Mouse (Mus musculus): ENCODE measurements at regions not wholly inside any gene's neighbourhood (a gene's known extent, or its start where the extent isn't known, plus 50 kb on each side); places are given as distances from the start of the nearest gene placed in this dataset.
A peak's percentile ranks its signal among the peaks of the same experiment; 100 is the strongest.

- no peak for DNase-seq
- WGBS = 87% methylated on average over 1 of the region's 1 CpGs
- TF ChIP-seq CTCF (IDR thresholded peaks at IDR 0.05; ENCODE audit: insufficient read depth, low read length) (no peak), POLR2A (IDR thresholded peaks at IDR 0.05; ENCODE audit: borderline replicate concordance, extremely low read depth, low read depth, low read length) (no peak)
- Histone ChIP-seq H3K4me3 (replicated peaks; ENCODE audit: extremely low read depth, low read depth, low read length) (no peak overlapping the region), H3K4me1 (ENCODE audit: control insufficient read depth, insufficient read depth, low read length) (no peaks in the 10 kb centered on the region)
Observed at GRCm38 (mm10) chr6:101556096-101556495, 178.4 kb upstream of the Pdzrn3 start.

GRCm38 (mm10) chr6:101554965-101555604, 177.4 kb upstream of the Pdzrn3 start:
- whole genome bisulfite sequencing = 28% methylated on average over 2 of the region's 2 CpGs
- Histone ChIP-seq H3K4me3 (replicated peaks; ENCODE audit: extremely low read depth, low read depth, low read length) (no peak overlapping the region), H3K4me1 (ENCODE audit: control insufficient read depth, insufficient read depth, low read length) (no peaks in the 10 kb centered on the region)
- no peak for TF ChIP-seq CTCF (IDR thresholded peaks at IDR 0.05; ENCODE audit: insufficient read depth, low read length)
- TF ChIP-seq POLR2A (IDR thresholded peaks at IDR 0.05; ENCODE audit: borderline replicate concordance, extremely low read depth, low read depth, low read length) = no peak
- no peak for DNase-seq

DNA sequence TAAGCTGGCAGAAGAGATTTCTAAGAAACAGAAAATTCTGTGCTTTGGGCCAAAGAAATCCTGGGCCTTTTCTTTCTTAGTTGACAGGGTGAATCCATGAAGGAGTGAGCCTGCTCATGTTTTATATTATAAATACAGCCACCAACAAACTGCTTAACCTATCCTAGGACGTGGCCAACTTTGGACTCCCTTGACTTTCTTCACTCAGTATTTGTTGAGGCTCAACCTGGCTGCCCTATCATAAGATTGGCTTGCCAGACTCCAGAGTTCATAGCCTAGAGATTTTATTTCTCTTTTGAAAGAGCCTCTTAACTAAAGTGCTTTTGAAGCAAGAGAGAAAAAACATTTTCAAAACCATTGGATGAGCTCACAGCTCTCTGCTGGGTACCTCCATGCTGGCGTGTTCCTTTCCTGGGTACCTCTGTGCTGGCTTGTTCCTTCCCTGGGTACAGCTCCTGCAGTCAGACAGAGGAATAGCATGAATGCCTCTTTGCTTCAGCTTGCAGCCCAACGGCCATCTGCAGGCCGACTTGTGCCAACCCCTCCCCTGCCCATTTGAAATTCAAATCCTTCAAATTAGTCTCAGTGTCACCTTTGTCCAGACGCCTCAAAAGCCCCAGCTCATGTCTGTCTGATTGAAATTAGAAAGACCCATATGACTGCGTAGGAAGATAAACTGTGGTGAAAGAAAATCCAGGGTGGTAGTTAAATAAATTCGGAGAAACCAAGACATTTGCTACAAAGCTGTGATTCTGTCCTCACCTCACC, 173.0 kb upstream of the Pdzrn3 start:
- DNase-seq = no peak
- Histone ChIP-seq H3K4me3 (replicated peaks; ENCODE audit: extremely low read depth, low read depth, low read length) (no peak overlapping the region), H3K4me1 (ENCODE audit: control insufficient read depth, insufficient read depth, low read length) (no peaks in the 10 kb centered on the region)
- TF ChIP-seq CTCF (IDR thresholded peaks at IDR 0.05; ENCODE audit: insufficient read depth, low read length) = no peak
- TF ChIP-seq POLR2A (IDR thresholded peaks at IDR 0.05; ENCODE audit: borderline replicate concordance, extremely low read depth, low read depth, low read length) = no peak
- 43% methylated on average over 7 of the region's 7 CpGs for WGBS

GRCm38 (mm10) chr6:101537581-101537980, 159.9 kb upstream of the Pdzrn3 start:
- Histone ChIP-seq H3K4me3 (replicated peaks; ENCODE audit: extremely low read depth, low read depth, low read length) (no peak overlapping the region), H3K4me1 (ENCODE audit: control insufficient read depth, insufficient read depth, low read length) (no peaks in the 10 kb centered on the region)
- DNase-seq = no peak
- 75% methylated on average over 5 of the region's 5 CpGs for WGBS
- TF ChIP-seq POLR2A (IDR thresholded peaks at IDR 0.05; ENCODE audit: borderline replicate concordance, extremely low read depth, low read depth, low read length) (no peak), CTCF (IDR thresholded peaks at IDR 0.05; ENCODE audit: insufficient read depth, low read length) (no peak)

GRCm38 (mm10) chr6:101534214-101535052, 156.7 kb upstream of the Pdzrn3 start:
- H3K4me3 ChIP-seq (replicated peaks; ENCODE audit: extremely low read depth, low read depth, low read length) = no peak overlapping the region
- H3K4me1 ChIP-seq (ENCODE audit: control insufficient read depth, insufficient read depth, low read length) = no peaks in the 10 kb centered on the region
- TF ChIP-seq POLR2A (IDR thresholded peaks at IDR 0.05; ENCODE audit: borderline replicate concordance, extremely low read depth, low read depth, low read length) (no peak), CTCF (IDR thresholded peaks at IDR 0.05; ENCODE audit: insufficient read depth, low read length) (peak; percentile 46)
- no peak for DNase-seq
- 49% methylated on average over 9 of the region's 9 CpGs for WGBS

DNA sequence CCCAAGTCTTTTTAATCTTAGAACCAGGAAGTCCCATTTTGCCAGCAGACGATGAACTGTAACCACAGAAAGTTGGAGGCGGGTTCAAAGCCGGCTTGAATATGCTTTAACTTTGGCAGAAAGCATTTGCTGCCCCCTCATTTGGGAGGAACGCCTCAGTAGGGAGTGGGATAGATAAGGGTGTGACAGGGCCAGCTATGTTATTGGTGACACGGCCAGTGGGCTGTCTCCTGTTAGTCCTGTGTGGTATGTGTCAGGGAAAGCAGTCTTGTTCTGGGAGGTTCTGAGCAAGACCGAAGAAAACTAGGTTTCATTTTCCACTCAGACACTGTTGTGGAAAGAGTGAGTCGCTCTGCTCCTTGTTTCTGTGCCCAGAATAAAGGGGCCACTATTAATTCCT, 154.7 kb upstream of the Pdzrn3 start:
- no peak for DNase-seq
- Histone ChIP-seq H3K4me1 (ENCODE audit: control insufficient read depth, insufficient read depth, low read length) (no peaks in the 10 kb centered on the region), H3K4me3 (replicated peaks; ENCODE audit: extremely low read depth, low read depth, low read length) (peak overlapping the region; percentile 48)
- TF ChIP-seq POLR2A (IDR thresholded peaks at IDR 0.05; ENCODE audit: borderline replicate concordance, extremely low read depth, low read depth, low read length) (no peak), CTCF (IDR thresholded peaks at IDR 0.05; ENCODE audit: insufficient read depth, low read length) (no peak)
- 24% methylated on average over 7 of the region's 7 CpGs for WGBS

DNA sequence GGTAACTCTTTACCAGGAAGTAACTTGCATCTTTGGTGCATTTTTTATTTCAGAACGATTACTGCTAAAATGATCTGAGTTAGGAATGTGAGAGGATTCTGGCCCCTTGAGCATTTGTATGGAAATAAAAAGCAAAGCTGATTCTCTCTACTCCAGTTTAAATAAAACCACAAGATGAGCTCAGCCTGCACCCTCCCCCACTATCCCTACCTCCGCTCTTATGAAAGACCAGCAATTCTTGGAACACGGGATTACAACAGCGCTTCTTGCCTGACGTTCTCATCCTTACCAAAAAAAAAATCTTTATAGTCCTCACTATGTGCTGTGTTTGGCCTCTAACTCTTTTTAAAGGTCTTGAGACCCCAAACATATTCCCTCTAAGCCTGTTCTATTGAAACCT, 154.2 kb upstream of the Pdzrn3 start:
- Histone ChIP-seq H3K4me3 (replicated peaks; ENCODE audit: extremely low read depth, low read depth, low read length) (no peak overlapping the region), H3K4me1 (ENCODE audit: control insufficient read depth, insufficient read depth, low read length) (no peaks in the 10 kb centered on the region)
- DNase-seq = no peak
- TF ChIP-seq CTCF (IDR thresholded peaks at IDR 0.05; ENCODE audit: insufficient read depth, low read length) (no peak), POLR2A (IDR thresholded peaks at IDR 0.05; ENCODE audit: borderline replicate concordance, extremely low read depth, low read depth, low read length) (no peak)
- WGBS = 61% methylated on average over 5 of the region's 5 CpGs

DNA sequence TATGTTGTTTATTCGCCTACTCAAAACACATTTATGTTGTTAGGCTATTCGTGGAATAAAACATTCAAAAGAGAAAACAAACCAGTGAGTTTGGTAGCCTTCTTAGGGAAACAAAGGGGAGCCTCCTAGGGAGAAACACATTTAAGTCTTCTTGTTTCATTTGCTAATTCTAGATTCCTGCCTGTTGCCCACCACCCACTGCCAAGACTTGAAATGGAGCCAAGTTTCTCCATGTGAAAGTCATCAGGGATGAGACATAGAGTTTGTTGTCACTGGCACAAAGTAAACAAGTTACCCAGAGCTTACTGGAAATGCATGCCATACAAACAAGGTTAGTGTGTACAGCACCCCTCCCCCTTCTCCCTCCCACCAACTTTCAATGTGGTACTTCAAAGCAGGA, 147.4 kb upstream of the Pdzrn3 start:
- no peaks in the 10 kb centered on the region for H3K4me1 ChIP-seq (ENCODE audit: control insufficient read depth, insufficient read depth, low read length)
- DNase-seq = no peak
- 52% methylated on average over 2 of the region's 2 CpGs for WGBS
- H3K4me3 ChIP-seq (replicated peaks; ENCODE audit: extremely low read depth, low read depth, low read length) = no peak overlapping the region
- TF ChIP-seq POLR2A (IDR thresholded peaks at IDR 0.05; ENCODE audit: borderline replicate concordance, extremely low read depth, low read depth, low read length) (no peak), CTCF (IDR thresholded peaks at IDR 0.05; ENCODE audit: insufficient read depth, low read length) (no peak)

DNA sequence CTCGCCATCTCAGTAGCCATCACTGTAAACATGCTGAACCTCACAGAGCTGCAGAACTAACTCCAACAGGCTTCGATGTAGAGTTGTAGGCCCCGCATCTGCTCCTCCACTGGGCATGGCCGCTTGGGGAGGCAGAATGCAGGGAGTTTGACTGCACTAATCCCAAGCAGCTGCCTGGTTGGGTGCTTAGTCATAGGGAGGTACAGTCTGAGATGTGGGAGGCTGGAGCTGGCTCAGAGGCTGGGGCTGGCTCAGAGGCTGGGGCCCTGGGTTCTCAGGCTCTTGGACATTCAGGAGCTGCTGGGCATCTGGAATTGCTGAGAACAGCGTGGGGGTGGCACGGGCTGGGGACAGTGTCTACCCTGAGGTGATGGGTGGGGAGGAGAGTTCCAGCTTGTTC, 143.6 kb upstream of the Pdzrn3 start:
- no peak for DNase-seq
- Histone ChIP-seq H3K4me3 (replicated peaks; ENCODE audit: extremely low read depth, low read depth, low read length) (no peak overlapping the region), H3K4me1 (ENCODE audit: control insufficient read depth, insufficient read depth, low read length) (no peaks in the 10 kb centered on the region)
- 94% methylated on average over 6 of the region's 6 CpGs for WGBS
- no peak for TF ChIP-seq POLR2A (IDR thresholded peaks at IDR 0.05; ENCODE audit: borderline replicate concordance, extremely low read depth, low read depth, low read length)
- no peak for TF ChIP-seq CTCF (IDR thresholded peaks at IDR 0.05; ENCODE audit: insufficient read depth, low read length)
